Mouse (Mus musculus) intestine, postnatal 0 days (tissue): ENCODE data around the gene Maml3. TPM values are rescaled to one million over a fixed set of nuclear protein-coding genes. Genes with fewer than 3 reads are reported as not detected.

Source experiments
- ATAC-seq: fragments of 200-750 bp; cut with Nextera tagmentation; 2 replicates; pipeline ENCODE4 v1.8.0; 2017; ENCODE audit warnings: mild to moderate bottlenecking, moderate TSS enrichment, moderate library complexity
- H3K27ac ChIP-seq: fragments of 300-500 bp; sonication (generic); 2 replicates; pipeline ENCODE4 v1.5.1; 2014; ENCODE audit warnings: mild to moderate bottlenecking, low read depth, low read length, moderate library complexity
- H3K27me3 ChIP-seq: fragments of 300-500 bp; sonication (generic); replicated peaks from 2 replicates; pipeline ENCODE4 v1.6.1; 2014; ENCODE audit warnings: low read length, mixed read lengths; ENCODE audit not compliant: control insufficient read depth, insufficient read depth
- H3K36me3 ChIP-seq: fragments of 300-500 bp; sonication (generic); 2 replicates; pipeline ENCODE4 v1.6.1; 2014; ENCODE audit warnings: mild to moderate bottlenecking, moderate library complexity; ENCODE audit not compliant: control insufficient read depth, insufficient read depth
- H3K4me1 ChIP-seq: fragments of 300-500 bp; sonication (generic); replicated peaks from 2 replicates; pipeline ENCODE4 v1.6.1; 2014; ENCODE audit warnings: antibody characterized with exemption, low read length, mixed read lengths; ENCODE audit not compliant: control insufficient read depth, insufficient read depth
- H3K4me2 ChIP-seq: fragments of 300-500 bp; sonication (generic); replicated peaks from 2 replicates; pipeline ENCODE4 v1.6.1; 2014; ENCODE audit warnings: low read depth, mild to moderate bottlenecking, moderate library complexity
- H3K4me3 ChIP-seq: fragments of 300-500 bp; sonication (generic); 2 replicates; pipeline ENCODE4 v1.5.1; 2014; ENCODE audit warnings: low read depth, low read length
- H3K9ac ChIP-seq: fragments of 300-500 bp; sonication (generic); 2 replicates; pipeline ENCODE4 v1.6.1; 2014; ENCODE audit warnings: mild to moderate bottlenecking, low read depth, low read length
- H3K9me3 ChIP-seq: fragments of 300-500 bp; sonication (generic); 2 replicates; pipeline ENCODE4 v1.6.1; 2016; ENCODE audit warnings: mixed run types; ENCODE audit not compliant: control insufficient read depth
- CTCF ChIP-seq: sonication (generic); IDR thresholded peaks from 2 replicates; pipeline ENCODE4 v1.5.1; 2016; ENCODE audit warnings: low read depth, mild to moderate bottlenecking, control low read depth, antibody characterized with exemption, moderate library complexity
- WGBS: fragments of 180-500 bp; shearing (Covaris S2); extraction: QIAGEN DNeasy Blood & Tissue Kit; methylation state at CpG from one replicate; pipeline ENCODE4 v1.1.7; 2014; 5-methylcytosine and 5-hydroxymethylcytosine counted together
- polyA plus RNA-seq: library from polyadenylated mRNA; unstranded; fragments of >200 nt; fragmentation: Nextera tagmentation; extraction: Ambion mirVana; gene quantifications from 2 replicates; pipeline ENCODE4 v1.2.1, GENCODE M21; 2015

The Maml3 gene
- polyA plus RNA-seq, 1 experiment from 2014 or later = 2.0 TPM

- ATAC-seq = no peak
- Histone ChIP-seq H3K4me2 (no peak overlapping the region), H3K36me3 (no peaks in the 10 kb centered on the region), H3K27ac (no peak overlapping the region), H3K9ac (no peak overlapping the region), H3K27me3 (no peaks in the 10 kb centered on the region), H3K4me1 (no peaks in the 10 kb centered on the region), H3K4me3 (no peak overlapping the region), H3K9me3 (no peaks in the 10 kb centered on the region)
- no peak for TF ChIP-seq CTCF
- WGBS = 75% methylated on average over 2 of the region's 2 CpGs
These were observed 328.8 kb downstream of the Maml3 start for GRCm38 (mm10) chr3:51776018-51776611.

- H3K4me1 ChIP-seq = no peaks in the 10 kb centered on the region
- H3K9ac ChIP-seq = no peak overlapping the region
- no peaks in the 10 kb centered on the region for H3K36me3 ChIP-seq
- H3K27ac ChIP-seq = no peak overlapping the region
- H3K9me3 ChIP-seq = no peaks in the 10 kb centered on the region
- H3K4me2 ChIP-seq = no peak overlapping the region
- no peak overlapping the region for H3K4me3 ChIP-seq
- WGBS = 84% methylated on average over 5 of the region's 5 CpGs
- no peak for ATAC-seq
- H3K27me3 ChIP-seq = no peaks in the 10 kb centered on the region
- no peak for TF ChIP-seq CTCF
These were observed 331.3 kb downstream of the Maml3 start for GRCm38 (mm10) chr3:51773587-51773986.

GRCm38 (mm10) chr3:51771839-51772630 is 332.8 kb downstream of the Maml3 start:
- ATAC-seq = no peak

GRCm38 (mm10) chr3:51769196-51769595 is 335.7 kb downstream of the Maml3 start:
- Histone ChIP-seq H3K4me3 (no peak overlapping the region), H3K9ac (no peak overlapping the region), H3K27ac (no peak overlapping the region), H3K27me3 (no peaks in the 10 kb centered on the region), H3K4me1 (no peaks in the 10 kb centered on the region), H3K4me2 (no peak overlapping the region), H3K36me3 (no peaks in the 10 kb centered on the region), H3K9me3 (no peaks in the 10 kb centered on the region)
- ATAC-seq = no peak
- 83% methylated on average over 6 of the region's 6 CpGs for WGBS
- TF ChIP-seq CTCF = no peak

More at GRCm38 (mm10) chr3:51771839-51772630, 332.8 kb downstream of the Maml3 start:
- TF ChIP-seq CTCF = no peak
- Histone ChIP-seq H3K4me3 (no peak overlapping the region), H3K9me3 (no peaks in the 10 kb centered on the region), H3K36me3 (no peaks in the 10 kb centered on the region), H3K9ac (no peak overlapping the region), H3K27ac (no peak overlapping the region), H3K4me1 (no peaks in the 10 kb centered on the region), H3K4me2 (no peak overlapping the region), H3K27me3 (no peaks in the 10 kb centered on the region)
- WGBS = 84% methylated on average over 9 of the region's 9 CpGs

GRCm38 (mm10) chr3:51765220-51765923 is 339.5 kb downstream of the Maml3 start:
- Histone ChIP-seq H3K36me3 (no peaks in the 10 kb centered on the region), H3K4me1 (no peaks in the 10 kb centered on the region), H3K4me3 (no peak overlapping the region), H3K27ac (no peak overlapping the region), H3K9ac (no peak overlapping the region), H3K4me2 (no peak overlapping the region), H3K9me3 (no peaks in the 10 kb centered on the region), H3K27me3 (no peaks in the 10 kb centered on the region)
- ATAC-seq = no peak
- 77% methylated on average over 12 of the region's 12 CpGs for WGBS
- TF ChIP-seq CTCF = no peak

- ATAC-seq = no peak
These were observed 340.7 kb downstream of the Maml3 start for GRCm38 (mm10) chr3:51764175-51764574.

More at GRCm38 (mm10) chr3:51764175-51764574, 340.7 kb downstream of the Maml3 start:
- Histone ChIP-seq H3K4me1 (no peaks in the 10 kb centered on the region), H3K27ac (no peak overlapping the region), H3K4me2 (no peak overlapping the region), H3K9me3 (no peaks in the 10 kb centered on the region), H3K36me3 (no peaks in the 10 kb centered on the region), H3K27me3 (no peaks in the 10 kb centered on the region), H3K4me3 (no peak overlapping the region), H3K9ac (no peak overlapping the region)
- 93% methylated on average over 3 of the region's 3 CpGs for WGBS
- TF ChIP-seq CTCF = no peak
